Mouse (Mus musculus) kidney, adult 2 months (tissue): ENCODE measurements around the gene Myo1c.

Experiments
- CTCF ChIP-seq: fragments of 200-500 bp; conservative IDR thresholded peaks from 2 replicates; pipeline ENCODE4 v1.5.1; 2011; ENCODE audit warnings: low read depth, mild to moderate bottlenecking, control low read depth, low read length, moderate library complexity, mixed read lengths; ENCODE audit not compliant: insufficient read depth, insufficient read length
- POLR2A ChIP-seq: fragments of 200-500 bp; IDR thresholded peaks from one replicate; pipeline ENCODE4 v1.6.1; 2011; ENCODE audit warnings: low read depth, low read length, control low read depth

DNA sequence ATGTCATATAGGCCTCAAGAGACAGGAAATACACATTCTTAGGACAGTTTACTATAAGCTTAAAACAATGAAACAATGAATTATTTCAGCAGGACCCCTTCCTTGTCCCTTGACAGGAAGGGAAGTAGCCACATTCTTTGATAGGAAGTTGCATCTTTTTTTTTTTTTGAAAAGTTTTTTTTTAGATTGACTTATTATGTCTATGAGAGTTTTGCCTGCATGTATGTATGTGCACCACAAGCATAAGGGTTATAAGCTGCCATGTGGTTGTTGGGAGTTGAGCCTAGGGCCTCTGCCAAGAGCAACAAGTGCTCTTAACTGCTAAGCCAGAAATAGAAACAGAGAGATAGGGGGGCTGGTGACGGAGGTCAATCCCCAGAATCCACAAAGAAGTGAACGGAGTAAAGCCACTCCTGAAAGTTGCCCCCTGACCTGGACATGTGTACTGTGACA, 26.2 kb upstream of the Myo1c start:
- TF ChIP-seq POLR2A (no peak), CTCF (no peak)
